Mouse (Mus musculus): ENCODE measurements at regions not wholly inside any gene's neighbourhood (a gene's known extent, or its start where the extent isn't known, plus 50 kb on each side); places are given as distances from the start of the nearest gene placed in this dataset.

DNA sequence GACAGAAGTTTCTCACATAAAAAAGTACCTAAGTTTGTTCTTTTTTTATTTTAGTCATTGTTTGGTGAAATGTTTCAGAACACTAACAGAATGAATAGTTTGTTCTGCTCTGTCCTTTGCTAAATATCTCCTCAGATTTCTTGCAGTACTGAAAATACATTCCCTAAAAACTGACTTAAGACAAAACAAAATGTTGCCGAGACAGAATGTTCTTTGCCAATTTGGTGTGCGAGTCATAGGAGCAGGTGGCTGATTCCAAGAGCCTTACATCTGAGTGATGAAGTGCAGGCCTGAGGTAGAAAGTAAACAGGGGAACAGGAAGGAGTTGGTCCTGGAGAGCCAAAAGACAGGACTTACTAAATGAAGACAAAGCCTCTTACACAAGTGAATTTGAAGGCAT is 919.0 kb upstream of the Cited2 start:
- no peaks in the 10 kb centered on the region for H3K4me1 ChIP-seq
- WGBS = 87% methylated on average over 2 of the region's 2 CpGs
- H3K4me2 ChIP-seq = no peak overlapping the region
- H3K9ac ChIP-seq = no peak overlapping the region
- no peaks in the 10 kb centered on the region for H3K9me3 ChIP-seq (replicated peaks)
- ATAC-seq (replicated peaks; ENCODE audit: low FRiP score) = no peak
- no peak overlapping the region for H3K27ac ChIP-seq
- no peak overlapping the region for H3K4me3 ChIP-seq (replicated peaks)
- H3K36me3 ChIP-seq = no peaks in the 10 kb centered on the region
- no peaks in the 10 kb centered on the region for H3K27me3 ChIP-seq

DNA sequence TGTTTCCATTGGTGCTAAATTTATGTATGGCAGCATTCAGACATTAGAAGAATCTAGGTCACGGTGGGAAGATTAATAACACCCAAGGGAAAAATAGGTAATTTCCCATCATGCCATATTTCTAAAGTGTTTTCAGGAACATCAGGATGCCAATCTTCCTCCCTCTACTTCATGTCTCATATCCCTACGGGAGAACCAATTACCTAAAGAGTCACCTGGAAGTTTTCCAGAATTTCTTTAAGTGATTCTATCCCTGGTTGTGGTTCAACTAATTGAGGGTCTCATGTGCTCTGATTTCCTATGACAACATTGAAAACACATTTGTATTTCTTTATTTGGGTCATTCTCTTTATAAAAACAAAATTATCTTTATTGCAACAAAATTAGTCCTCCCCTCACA is 912.3 kb upstream of the Cited2 start:
- H3K36me3 ChIP-seq = no peaks in the 10 kb centered on the region
- no peak overlapping the region for H3K9ac ChIP-seq
- WGBS = 68% methylated on average over 2 of the region's 2 CpGs
- no peak for ATAC-seq (replicated peaks; ENCODE audit: low FRiP score)
- H3K4me1 ChIP-seq = no peaks in the 10 kb centered on the region
- no peaks in the 10 kb centered on the region for H3K27me3 ChIP-seq
- no peak overlapping the region for H3K4me3 ChIP-seq (replicated peaks)
- H3K27ac ChIP-seq = no peak overlapping the region
- H3K9me3 ChIP-seq (replicated peaks) = no peaks in the 10 kb centered on the region
- no peak overlapping the region for H3K4me2 ChIP-seq

DNA sequence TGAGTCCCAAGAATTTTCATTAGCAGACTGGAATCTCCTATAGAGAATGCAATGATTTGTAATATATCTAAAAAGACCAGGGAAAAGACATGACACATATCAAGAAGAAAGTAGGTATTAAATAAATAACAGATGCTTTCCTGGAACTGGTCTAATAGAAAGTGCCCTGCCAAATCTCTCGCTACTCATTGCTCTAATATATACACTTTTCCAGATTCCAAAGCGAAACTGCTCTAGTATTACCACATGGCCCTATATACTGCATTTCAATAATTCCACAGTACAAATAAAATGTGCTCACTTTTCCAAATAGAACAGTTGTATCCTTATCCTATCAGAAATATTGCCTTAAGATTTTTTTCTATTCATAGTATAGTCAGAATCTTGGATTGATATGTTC is 909.0 kb upstream of the Cited2 start:
- Histone ChIP-seq H3K27ac (no peak overlapping the region), H3K4me3 (replicated peaks) (no peak overlapping the region), H3K36me3 (no peaks in the 10 kb centered on the region), H3K9ac (no peak overlapping the region), H3K27me3 (no peaks in the 10 kb centered on the region), H3K4me2 (no peak overlapping the region), H3K9me3 (replicated peaks) (no peaks in the 10 kb centered on the region), H3K4me1 (no peaks in the 10 kb centered on the region)
- WGBS = 96% methylated on average over 2 of the region's 2 CpGs
- ATAC-seq (replicated peaks; ENCODE audit: low FRiP score) = no peak

DNA sequence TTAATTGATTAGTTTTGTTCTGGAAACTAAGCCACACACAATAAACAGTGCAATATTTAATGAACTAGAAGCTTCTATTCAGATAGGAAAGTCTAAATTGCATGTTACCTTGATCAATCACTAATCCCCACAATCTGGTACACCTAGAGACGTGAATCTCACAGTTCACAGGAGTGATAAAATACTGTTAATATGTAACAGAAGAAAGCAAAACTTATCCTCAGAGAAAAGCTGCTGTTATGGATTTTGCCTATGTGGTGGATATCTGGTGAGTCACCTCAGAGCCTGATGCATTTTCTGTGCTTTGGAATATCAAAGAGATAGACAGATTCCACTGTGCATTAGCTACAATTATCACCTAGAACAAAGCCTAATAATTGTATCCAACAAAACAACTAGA is 861.5 kb upstream of the Cited2 start:
- WGBS = 71% methylated on average over 1 of the region's 1 CpGs
- H3K36me3 ChIP-seq = no peaks in the 10 kb centered on the region
- no peak for ATAC-seq (replicated peaks; ENCODE audit: low FRiP score)
- no peak overlapping the region for H3K9ac ChIP-seq
- no peak overlapping the region for H3K27ac ChIP-seq
- H3K4me2 ChIP-seq = no peak overlapping the region
- H3K4me3 ChIP-seq (replicated peaks) = no peak overlapping the region
- H3K4me1 ChIP-seq = no peaks in the 10 kb centered on the region
- no peaks in the 10 kb centered on the region for H3K9me3 ChIP-seq (replicated peaks)
- no peaks in the 10 kb centered on the region for H3K27me3 ChIP-seq

DNA sequence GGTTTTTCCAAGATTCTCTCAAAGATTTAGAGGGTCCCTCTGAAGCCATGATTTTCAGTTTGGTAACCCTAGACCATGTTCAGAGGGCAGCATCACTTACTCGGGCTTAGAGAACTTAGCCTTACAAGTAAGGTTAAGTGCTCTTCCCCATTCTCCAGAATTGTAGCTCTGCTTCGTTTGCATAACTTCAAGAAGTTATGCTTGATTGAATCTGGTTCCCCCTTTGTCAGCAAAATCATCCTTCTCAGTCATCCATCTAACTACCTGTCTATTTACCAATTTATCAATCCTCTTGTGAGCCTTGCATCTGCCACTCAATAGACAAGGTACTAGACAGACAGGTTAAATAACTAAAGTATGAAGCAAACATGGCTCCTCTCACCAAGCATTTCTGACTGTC is 856.1 kb upstream of the Cited2 start:
- H3K9ac ChIP-seq = no peak overlapping the region
- no peak overlapping the region for H3K4me2 ChIP-seq
- H3K27me3 ChIP-seq = no peaks in the 10 kb centered on the region
- no peaks in the 10 kb centered on the region for H3K9me3 ChIP-seq (replicated peaks)
- no peak for ATAC-seq (replicated peaks; ENCODE audit: low FRiP score)
- H3K36me3 ChIP-seq = no peaks in the 10 kb centered on the region
- H3K4me1 ChIP-seq = no peaks in the 10 kb centered on the region
- WGBS = 61% methylated on average over 2 of the region's 2 CpGs
- H3K4me3 ChIP-seq (replicated peaks) = no peak overlapping the region
- no peak overlapping the region for H3K27ac ChIP-seq

DNA sequence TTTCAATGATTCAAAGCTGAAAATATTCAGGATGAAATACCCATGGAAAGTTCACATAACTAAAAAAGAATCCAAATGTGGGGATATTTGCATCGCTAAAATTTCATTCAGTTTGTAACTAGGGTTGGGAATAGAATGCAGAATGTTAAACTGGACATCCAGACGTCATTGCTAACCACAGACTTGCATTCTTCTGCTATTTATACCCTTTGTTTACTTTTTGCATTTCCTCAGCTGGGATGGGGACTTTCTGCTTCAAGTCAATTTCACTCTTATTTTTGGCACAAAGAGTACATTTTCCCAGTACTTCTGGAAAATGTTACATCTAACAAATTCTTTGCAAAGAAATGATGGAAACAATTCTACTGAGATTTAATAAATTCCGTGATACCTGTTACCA is 848.9 kb upstream of the Cited2 start:
- Histone ChIP-seq H3K9ac (no peak overlapping the region), H3K36me3 (no peaks in the 10 kb centered on the region), H3K9me3 (replicated peaks) (no peaks in the 10 kb centered on the region), H3K4me3 (replicated peaks) (no peak overlapping the region), H3K4me2 (no peak overlapping the region), H3K27ac (no peak overlapping the region), H3K27me3 (no peaks in the 10 kb centered on the region), H3K4me1 (no peaks in the 10 kb centered on the region)
- ATAC-seq (replicated peaks; ENCODE audit: low FRiP score) = no peak
- 65% methylated on average over 3 of the region's 3 CpGs for WGBS

DNA sequence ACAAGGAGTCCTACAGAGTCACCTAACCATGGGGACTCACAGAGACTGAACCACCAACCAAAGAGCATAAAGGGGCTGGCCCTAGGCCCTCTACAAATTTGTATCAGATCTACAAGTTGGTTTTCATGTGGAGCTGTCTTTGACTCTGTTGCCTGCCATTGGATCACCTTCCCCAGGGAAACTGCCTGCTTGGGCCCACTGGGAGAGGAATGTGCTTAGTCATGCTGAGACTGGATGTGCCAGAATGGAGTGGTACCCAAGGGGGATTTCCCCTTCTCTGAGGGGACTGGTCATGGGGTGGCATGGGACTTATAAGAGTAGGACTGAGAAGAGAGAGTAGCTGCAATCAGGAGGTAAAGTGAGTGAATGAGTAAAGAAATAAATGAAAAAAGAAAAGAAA is 844.8 kb upstream of the Cited2 start:
- no peaks in the 10 kb centered on the region for H3K27me3 ChIP-seq
- H3K4me2 ChIP-seq = no peak overlapping the region
- no peak overlapping the region for H3K4me3 ChIP-seq (replicated peaks)
- no peaks in the 10 kb centered on the region for H3K9me3 ChIP-seq (replicated peaks)
- no peaks in the 10 kb centered on the region for H3K4me1 ChIP-seq
- no peak overlapping the region for H3K9ac ChIP-seq
- ATAC-seq (replicated peaks; ENCODE audit: low FRiP score) = no peak
- no peak overlapping the region for H3K27ac ChIP-seq
- no peaks in the 10 kb centered on the region for H3K36me3 ChIP-seq

DNA sequence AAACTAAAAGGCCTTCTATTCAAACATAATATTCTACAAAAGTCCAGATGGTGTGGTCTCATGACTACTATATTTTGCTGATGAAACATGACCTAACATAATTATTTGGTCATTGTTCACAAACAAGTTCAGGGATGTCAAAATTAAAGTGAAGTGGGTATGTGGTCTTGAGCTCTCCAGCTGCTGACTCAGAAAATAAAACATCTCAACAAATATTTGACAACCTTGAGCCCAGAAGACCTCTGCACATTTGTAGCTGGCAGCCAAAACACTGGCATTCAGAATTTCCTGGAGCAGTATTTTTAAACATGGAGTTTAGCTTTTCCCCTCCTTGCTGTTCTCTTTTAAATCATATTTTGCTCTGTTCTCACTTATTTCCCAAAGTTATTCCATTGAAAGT is 829.7 kb upstream of the Cited2 start:
- Histone ChIP-seq H3K27me3 (no peaks in the 10 kb centered on the region), H3K4me2 (no peak overlapping the region), H3K4me3 (replicated peaks) (no peak overlapping the region), H3K9ac (no peak overlapping the region), H3K27ac (no peak overlapping the region), H3K36me3 (no peaks in the 10 kb centered on the region), H3K4me1 (no peaks in the 10 kb centered on the region), H3K9me3 (replicated peaks) (no peaks in the 10 kb centered on the region)
- ATAC-seq (replicated peaks; ENCODE audit: low FRiP score) = no peak

DNA sequence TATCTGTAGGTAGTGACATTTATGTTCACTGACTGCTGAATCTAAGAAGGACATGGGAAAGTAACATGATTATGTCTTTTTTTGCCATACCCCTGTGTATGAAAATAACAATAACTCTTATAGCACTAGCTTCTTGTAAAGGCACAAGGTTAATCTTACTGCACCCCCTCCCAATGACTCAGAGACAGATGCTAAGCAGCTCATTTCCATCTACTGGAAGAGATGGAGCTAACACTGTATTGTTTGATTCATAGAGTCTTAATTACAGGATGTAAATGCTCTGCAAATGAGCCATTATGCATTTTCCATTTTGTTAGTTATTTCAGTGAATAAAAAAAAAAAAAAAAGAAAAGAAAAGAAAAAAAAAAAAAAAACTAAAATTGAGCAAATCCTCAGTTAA is 827.7 kb upstream of the Cited2 start:
- no peaks in the 10 kb centered on the region for H3K4me1 ChIP-seq
- H3K4me2 ChIP-seq = no peak overlapping the region
- H3K9ac ChIP-seq = no peak overlapping the region
- H3K4me3 ChIP-seq (replicated peaks) = no peak overlapping the region
- no peak for ATAC-seq (replicated peaks; ENCODE audit: low FRiP score)
- H3K27ac ChIP-seq = no peak overlapping the region
- H3K9me3 ChIP-seq (replicated peaks) = no peaks in the 10 kb centered on the region
- no peaks in the 10 kb centered on the region for H3K36me3 ChIP-seq
- no peaks in the 10 kb centered on the region for H3K27me3 ChIP-seq

DNA sequence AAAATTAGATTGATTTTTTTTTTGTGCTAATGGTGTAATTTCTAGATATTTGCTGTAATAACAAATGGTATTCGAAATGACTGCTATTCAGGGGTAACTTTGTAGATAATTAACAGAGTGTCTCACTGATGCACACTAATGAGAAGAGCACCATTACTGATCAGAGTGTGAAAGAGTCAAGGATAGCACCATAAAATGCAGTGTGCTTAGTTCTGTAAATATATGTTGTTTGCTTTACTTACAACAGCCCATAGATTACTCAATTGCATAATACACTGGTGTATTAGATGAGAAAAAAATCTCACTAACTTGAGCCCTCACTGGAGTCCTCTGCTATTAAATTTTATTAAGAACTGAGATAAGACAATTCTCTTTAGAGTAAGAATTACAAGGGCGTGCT is 800.1 kb upstream of the Cited2 start:
- Histone ChIP-seq H3K9me3 (replicated peaks) (no peaks in the 10 kb centered on the region), H3K4me2 (no peak overlapping the region), H3K27ac (no peak overlapping the region), H3K27me3 (no peaks in the 10 kb centered on the region), H3K4me1 (no peaks in the 10 kb centered on the region), H3K9ac (no peak overlapping the region), H3K36me3 (no peaks in the 10 kb centered on the region), H3K4me3 (replicated peaks) (no peak overlapping the region)
- WGBS = 70% methylated on average over 2 of the region's 2 CpGs
- ATAC-seq (replicated peaks; ENCODE audit: low FRiP score) = no peak

DNA sequence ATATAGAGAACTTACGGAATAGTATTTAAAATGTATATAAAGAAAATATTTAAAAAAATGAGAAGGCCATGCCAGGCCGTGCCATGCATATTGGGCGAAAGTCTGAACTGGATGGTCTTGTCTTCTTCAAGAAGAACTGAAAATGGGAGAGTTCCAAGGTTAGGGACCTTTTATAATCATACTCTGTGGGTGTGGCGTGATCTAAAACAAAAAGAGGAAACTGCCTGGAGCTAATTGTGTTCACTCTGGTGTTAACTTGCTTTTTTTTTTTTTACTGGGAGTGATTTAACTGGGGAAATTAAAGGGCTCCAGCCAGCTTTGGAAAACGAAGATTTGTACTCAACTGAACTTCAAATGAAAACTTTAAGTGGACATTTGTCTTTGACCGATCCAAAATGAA is 799.2 kb upstream of the Cited2 start:
- H3K36me3 ChIP-seq = no peaks in the 10 kb centered on the region
- H3K9me3 ChIP-seq (replicated peaks) = no peaks in the 10 kb centered on the region
- no peak overlapping the region for H3K4me2 ChIP-seq
- WGBS = 76% methylated on average over 6 of the region's 6 CpGs
- H3K4me3 ChIP-seq (replicated peaks) = no peak overlapping the region
- no peak overlapping the region for H3K27ac ChIP-seq
- no peak for ATAC-seq (replicated peaks; ENCODE audit: low FRiP score)
- no peaks in the 10 kb centered on the region for H3K4me1 ChIP-seq
- no peak overlapping the region for H3K9ac ChIP-seq
- H3K27me3 ChIP-seq = no peaks in the 10 kb centered on the region

DNA sequence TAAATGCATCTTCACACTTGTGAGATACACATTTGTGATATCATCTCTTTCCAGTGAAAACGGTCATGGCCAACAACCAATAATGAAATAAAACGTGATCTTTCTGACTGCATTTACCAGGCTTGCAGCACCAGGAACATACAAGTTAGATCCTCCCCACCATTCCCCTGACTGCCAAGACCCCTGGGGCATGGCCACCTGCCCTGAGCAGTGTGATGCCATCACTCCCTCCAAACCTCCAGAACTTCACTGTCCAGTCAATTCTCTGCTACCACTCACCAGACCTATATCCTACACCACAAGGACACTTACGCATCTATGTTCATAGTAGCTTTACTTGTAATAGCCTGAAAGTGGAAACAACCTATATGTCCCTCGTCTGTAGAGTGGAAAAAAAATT is 785.3 kb upstream of the Cited2 start:
- H3K4me3 ChIP-seq (replicated peaks) = no peak overlapping the region
- ATAC-seq (replicated peaks; ENCODE audit: low FRiP score) = no peak
- H3K27me3 ChIP-seq = no peaks in the 10 kb centered on the region
- H3K36me3 ChIP-seq = no peaks in the 10 kb centered on the region
- 90% methylated on average over 4 of the region's 4 CpGs for WGBS
- H3K9me3 ChIP-seq (replicated peaks) = 0 out of 2 replicates have a peak, but pooled peaks cover 6% of the 10 kb centered on the region
- H3K4me2 ChIP-seq = no peak overlapping the region
- no peaks in the 10 kb centered on the region for H3K4me1 ChIP-seq
- no peak overlapping the region for H3K9ac ChIP-seq
- no peak overlapping the region for H3K27ac ChIP-seq

DNA sequence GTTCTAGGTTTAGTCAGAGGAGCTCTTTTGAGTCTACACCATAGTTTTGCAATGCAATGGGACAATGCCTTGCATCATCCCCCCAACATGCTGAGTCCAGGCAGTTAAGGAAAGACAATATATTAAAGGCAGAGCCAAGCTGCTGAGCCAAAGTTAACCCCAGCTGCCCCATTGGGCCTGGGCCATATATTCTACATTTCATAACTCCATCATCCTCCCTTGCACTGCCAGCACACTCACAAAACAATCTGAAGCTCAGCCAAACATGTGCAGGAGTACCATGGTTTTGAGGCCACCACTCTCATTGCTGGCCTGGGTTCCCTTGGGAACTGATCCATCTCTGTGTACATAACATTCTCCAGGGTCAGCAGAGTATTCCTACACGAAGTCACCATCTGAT is 771.4 kb upstream of the Cited2 start:
- Histone ChIP-seq H3K4me1 (no peaks in the 10 kb centered on the region), H3K27ac (no peak overlapping the region), H3K27me3 (no peaks in the 10 kb centered on the region), H3K9me3 (replicated peaks) (no peaks in the 10 kb centered on the region), H3K36me3 (no peaks in the 10 kb centered on the region), H3K4me3 (replicated peaks) (no peak overlapping the region), H3K4me2 (no peak overlapping the region), H3K9ac (no peak overlapping the region)
- no peak for ATAC-seq (replicated peaks; ENCODE audit: low FRiP score)
- 43% methylated on average over 1 of the region's 1 CpGs for WGBS

DNA sequence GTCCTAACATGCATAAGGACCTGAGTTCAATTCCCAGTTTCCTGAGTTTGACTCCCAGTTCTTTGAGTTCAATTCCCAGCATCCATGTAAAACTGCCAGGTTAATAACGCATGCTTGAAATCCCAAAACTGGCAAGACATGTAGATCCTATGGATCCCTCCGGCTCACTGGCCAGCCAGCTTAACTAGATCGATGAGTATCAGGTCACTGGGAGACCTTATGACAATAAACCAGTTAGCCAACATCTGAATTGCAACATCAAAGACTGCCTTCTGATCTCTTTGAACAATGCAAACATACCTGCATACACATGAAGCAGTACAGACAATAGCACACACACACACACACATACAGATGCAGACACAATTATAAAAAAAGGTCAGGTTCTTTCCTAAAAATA is 762.0 kb upstream of the Cited2 start:
- Histone ChIP-seq H3K36me3 (no peaks in the 10 kb centered on the region), H3K4me2 (no peak overlapping the region), H3K9ac (no peak overlapping the region), H3K9me3 (replicated peaks) (no peaks in the 10 kb centered on the region), H3K4me1 (no peaks in the 10 kb centered on the region), H3K27me3 (no peaks in the 10 kb centered on the region), H3K4me3 (replicated peaks) (no peak overlapping the region), H3K27ac (no peak overlapping the region)
- 86% methylated on average over 3 of the region's 3 CpGs for WGBS
- ATAC-seq (replicated peaks; ENCODE audit: low FRiP score) = no peak
